Mouse (Mus musculus) left cerebral cortex, adult 11 months (tissue): ENCODE results near the gene Dnm1.
A peak's percentile ranks its signal among the peaks of the same experiment; 100 is the strongest.
"Not testable (repeated sequence)": the region's sequence is repeated elsewhere in the genome, so short reads cannot be mapped to it uniquely, and the experiment has no call there.

Source experiments
- DNase-seq: peaks from one replicate; pipeline ENCODE4 v3.0.0; 2022; ENCODE audit warnings: low spot score

Dnm1 gene

GRCm38 (mm10) chr2:32311443-32312317 is 41.5 kb downstream of the Dnm1 start:
- DNase-seq: no peak

GRCm38 (mm10) chr2:32310096-32310845 is 42.9 kb downstream of the Dnm1 start:
- no peak for DNase-seq

DNA sequence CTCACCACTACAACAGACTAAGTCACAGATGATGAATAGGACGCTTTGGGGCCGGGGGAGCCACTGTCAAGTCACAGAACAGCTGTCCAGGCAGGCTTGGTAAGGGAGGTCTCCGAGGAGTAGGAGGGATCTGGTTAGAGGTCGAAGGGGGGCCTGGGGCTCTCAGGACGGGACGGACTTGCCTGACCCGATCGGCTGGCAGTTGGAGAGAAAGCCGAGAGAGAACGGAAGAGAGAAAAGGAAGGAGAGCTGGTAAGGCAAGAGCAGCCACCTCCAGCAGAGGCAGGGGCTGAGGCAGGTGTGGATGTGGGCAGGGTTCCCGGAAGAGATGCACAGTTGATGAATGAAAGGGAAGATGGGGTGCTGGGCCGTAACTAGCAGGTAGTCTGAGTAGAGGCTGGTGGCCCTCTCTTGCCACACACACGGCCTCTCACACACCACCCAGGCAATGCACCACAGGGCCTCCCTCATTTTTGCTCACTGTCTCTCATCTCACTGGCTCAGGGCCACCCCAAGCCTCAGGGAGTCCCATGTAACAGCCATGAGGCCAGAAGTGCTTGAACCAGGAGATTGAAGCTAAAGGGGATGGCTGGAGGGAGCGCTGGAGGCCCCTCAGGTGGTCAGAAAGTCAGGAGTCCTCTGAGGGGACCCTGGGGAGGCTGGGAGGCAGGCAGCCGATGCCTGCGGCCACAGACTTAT is 44.1 kb downstream of the Dnm1 start:
- DNase-seq: no peak

DNA sequence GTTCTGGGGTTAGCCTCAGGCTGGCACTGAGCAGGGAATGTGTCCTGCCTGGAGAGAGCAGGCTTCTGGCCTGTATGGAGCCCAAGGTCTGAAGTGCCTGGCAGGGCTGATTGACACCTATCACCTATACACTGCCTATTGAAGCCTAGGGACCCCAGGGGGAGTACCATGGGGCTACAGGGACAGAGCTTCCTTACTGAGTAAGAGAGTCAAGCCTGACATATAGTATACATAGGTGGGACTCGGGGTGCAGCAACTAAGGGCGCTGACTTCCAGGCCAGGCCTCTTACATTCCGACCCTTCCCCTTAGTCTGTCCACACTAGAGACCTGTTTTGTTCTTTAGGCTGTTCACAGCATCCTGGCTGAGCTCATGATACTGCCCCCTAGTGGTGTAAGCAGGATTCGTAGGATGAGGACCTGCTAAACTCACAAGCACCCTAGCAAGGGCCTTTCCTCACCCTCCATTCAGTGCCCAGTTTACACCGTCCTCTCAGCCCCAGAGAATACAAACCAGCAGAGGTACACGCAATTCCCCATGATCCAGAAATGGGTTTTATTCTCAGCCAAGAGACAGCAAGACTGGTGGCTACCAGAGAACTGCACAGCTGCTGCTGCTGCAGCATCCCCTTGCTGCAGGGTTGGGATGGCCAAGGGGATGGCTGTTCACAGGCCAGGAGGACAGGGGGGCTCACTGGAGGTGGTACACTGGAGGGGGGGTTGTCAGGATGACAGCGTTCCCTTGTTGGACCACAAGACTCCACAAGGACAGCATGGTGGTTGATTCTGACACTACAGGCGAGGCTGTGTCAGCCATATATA is 45.0 kb downstream of the Dnm1 start:
- DNase-seq: no peak

DNA sequence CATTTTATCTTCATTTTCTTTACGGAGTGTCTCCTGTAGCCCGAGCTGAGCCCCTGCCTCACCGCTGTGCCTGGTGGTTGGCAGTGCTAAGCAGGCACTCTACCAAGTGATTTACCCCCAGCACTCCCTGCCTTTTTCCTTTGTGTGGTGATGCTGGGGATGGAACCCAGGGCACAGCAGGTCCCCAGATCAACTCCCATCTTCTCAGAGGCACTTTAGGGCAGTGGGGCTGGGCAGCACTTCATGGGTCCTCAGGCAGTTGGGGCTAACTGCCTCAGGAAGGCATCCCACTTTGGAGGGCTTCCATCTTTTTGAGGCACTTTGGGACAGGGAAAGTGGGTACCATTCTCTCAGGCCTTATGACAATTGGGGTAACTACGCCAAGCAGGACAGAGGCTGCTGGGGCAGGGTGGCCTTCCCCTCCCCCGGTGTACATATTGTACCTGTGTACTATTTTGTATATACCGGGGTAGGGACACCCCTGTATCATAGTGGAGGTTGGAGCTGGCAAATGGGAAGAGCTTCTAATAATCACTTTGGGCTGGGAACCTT is 45.8 kb downstream of the Dnm1 start:
- DNase-seq: no peak

DNA sequence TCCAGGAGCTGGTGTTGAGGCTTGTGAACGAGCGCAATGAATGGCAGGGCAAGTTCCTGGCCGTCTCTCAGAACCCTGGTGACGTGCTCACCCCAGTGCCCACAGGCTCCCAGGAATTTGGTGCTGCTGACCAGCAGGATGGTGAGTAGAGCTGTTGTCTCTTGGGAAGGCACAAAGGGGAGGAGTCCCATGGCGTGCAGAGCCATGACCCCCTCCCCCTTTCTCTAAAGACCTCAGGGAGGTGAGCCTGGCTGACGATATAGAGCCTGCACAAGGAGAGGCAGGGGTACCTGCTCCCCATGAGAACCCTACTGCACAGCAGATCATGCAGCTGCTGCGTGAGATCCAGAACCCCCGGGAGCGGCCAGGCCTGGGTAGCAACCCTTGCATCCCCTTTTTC is 47.0 kb downstream of the Dnm1 start:
- DNase-seq: no peak

DNA sequence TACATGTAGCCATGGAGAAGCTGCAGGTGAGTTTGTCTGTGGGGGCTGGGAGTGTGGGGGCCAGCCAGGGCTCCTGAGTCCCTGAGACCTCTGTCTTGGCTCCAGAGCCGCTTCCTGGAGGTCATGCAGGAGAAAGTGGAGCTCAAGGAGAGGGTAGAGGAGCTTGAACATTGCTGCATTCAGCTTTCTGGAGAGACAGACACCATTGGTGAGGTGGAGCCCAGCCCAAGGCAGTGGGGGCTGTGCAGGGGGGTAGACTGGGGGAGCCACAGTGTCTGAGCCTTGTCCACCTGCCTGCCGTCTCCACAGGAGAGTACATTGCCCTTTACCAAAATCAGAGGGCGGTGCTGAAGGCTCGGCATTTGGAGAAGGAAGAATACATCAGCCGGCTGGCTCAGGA is 47.5 kb downstream of the Dnm1 start:
- no peak for DNase-seq

DNA sequence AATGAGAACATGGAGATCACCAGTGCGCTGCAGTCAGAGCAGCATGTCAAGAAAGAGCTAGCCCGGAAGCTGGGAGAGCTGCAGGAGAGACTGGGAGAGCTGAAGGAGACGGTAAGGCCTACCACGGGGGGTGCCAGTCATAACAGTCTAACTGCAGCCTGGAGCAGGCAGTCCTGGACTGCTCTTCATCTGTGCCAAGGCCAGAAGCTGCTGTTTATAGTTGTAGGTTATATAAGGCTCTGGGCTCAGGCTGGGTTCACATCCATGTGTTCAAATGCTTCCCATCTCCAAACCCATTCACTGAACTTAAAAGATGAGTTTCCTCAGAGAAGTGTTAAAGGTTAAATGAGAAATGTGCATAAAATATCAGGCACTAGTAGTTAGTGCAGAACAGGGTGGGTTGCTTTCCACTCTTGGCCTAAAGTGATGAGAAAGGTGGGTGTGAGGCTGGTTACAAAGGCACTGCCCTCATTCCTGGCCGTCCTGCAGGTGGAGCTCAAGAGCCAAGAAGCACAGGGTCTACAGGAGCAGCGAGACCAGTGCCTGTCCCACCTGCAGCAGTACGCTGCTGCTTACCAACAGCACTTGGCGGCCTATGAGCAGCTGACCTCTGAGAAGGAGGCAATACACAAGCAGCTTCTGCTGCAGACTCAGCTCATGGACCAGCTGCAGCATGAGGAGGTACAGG is 48.8 kb downstream of the Dnm1 start:
- DNase-seq: no peak

DNA sequence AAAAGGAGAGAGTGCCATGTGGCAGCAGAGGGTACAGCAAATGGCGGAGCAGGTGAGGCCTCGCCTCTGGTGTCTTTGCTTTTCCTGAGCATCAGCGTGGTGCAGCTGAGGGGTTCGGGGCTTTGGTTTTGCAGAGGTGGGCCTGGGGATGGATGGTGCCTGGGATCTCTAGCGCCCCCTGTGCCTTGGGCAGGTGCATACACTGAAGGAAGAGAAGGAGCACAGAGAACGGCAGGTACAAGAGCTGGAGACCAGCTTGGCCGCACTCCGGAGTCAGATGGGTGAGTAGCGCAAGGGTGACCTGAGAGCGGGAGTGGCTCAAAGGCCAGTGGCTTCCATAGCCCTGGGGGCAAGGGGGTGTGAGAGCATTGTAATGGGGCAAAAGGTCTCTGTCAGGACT is 50.2 kb downstream of the Dnm1 start:
- DNase-seq: no peak

GRCm38 (mm10) chr2:32299469-32299868 is 53.7 kb downstream of the Dnm1 start:
- no peak for DNase-seq

- not testable (repeated sequence) for DNase-seq
Measured at GRCm38 (mm10) chr2:32295842-32296241, 57.3 kb downstream of the Dnm1 start.

DNA sequence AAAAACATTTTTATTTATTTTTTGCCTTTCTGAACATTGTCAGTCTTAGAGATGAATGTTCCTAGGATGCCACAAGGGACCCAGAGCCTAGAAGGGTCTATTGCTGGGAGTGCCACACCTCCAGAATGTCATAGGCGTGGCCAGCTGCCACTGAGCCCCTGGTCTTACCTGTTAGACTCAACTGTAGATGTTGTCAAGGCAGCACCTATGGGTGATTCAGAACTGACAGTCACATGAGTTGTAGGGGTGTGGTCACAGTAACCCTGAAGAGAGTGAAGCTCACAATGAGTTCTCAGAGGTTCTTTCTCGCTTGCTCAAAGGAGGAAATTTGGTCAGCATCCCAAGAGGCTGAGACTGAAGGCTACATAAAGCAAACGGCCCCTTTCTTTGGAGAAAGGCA is 57.9 kb downstream of the Dnm1 start:
- no peak for DNase-seq

DNA sequence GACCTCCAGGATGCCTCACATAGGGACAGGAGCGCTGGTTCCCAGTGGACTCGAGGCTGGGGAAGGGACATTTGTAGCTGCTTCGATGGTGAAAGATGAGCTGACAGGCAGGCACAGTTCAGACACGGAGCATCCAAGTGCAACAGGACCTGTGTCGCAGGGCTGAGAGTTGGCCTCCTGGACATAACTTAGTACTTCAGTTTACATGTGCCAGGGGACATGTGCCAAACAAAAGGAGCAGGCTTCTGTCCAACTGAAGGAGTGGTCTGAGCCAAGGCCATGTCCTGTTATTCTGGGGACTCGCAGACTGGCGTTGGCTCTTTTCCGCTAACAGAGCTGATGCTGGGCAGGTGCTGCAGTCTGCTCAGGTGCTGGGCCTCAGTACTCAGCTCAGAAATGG is 58.8 kb downstream of the Dnm1 start:
- no peak for DNase-seq

- DNase-seq: no peak
Measured at GRCm38 (mm10) chr2:32289578-32289977, 63.6 kb downstream of the Dnm1 start.

GRCm38 (mm10) chr2:32288371-32288931 is 64.7 kb downstream of the Dnm1 start:
- DNase-seq: no peak

GRCm38 (mm10) chr2:32287923-32288367 is 65.2 kb downstream of the Dnm1 start, which contains the start of gene Swi5:
Gene Swi5 (minus strand): TSS chr2:32288075.
- DNase-seq: peak; percentile 93

DNA sequence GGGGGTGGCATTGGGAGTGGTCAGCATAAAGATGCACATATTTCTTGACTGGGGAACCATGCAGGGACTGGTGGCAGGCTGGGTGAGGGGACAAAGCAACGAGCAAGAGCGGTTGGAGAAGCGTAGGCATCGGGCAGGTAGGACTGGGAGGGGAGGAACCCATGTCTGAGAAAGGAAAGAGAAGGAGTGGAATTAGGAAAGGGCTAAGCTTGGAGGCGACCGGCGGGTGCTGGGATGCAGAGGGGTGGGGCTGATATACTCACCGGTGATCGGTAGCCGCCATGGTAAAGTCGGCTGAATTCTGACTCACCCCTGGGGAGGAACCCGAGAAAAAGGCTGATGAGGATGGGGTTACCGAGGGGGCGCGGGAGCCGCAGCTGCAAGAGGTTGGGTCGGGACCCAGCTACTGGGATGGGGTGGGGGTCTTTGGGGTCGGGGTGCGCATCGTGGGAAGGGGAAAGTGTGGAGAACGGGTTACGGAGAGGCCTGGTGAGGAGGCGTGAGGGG is 65.8 kb downstream of the Dnm1 start, which contains the start of gene Golga2:
Gene Golga2, plus strand, starts transcription at position 51 of the 507 bp plus-strand sequence.
- DNase-seq: no peak

- no peak for DNase-seq
Measured at GRCm38 (mm10) chr2:32283986-32284385, 69.2 kb downstream of the Dnm1 start.

DNA sequence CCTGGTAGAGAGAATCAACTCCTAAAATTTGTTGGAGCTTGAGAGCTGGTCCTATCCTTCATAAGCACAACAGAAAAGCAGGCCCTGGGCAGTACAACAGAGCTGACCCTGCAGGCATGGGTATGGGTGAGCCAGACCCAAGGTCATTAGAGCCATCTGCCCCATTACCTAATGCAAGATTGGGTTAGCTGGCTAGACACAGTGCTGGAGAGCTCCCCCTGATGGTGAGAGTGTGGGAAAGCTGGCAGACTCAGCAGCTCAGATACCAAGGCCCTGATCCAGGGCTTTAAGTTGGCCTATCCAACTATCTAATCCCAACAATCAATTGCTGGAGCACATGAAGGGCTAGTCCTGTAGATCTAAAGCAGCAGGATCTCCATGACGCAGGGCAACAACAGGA is 70.4 kb downstream of the Dnm1 start:
- no peak for DNase-seq

DNA sequence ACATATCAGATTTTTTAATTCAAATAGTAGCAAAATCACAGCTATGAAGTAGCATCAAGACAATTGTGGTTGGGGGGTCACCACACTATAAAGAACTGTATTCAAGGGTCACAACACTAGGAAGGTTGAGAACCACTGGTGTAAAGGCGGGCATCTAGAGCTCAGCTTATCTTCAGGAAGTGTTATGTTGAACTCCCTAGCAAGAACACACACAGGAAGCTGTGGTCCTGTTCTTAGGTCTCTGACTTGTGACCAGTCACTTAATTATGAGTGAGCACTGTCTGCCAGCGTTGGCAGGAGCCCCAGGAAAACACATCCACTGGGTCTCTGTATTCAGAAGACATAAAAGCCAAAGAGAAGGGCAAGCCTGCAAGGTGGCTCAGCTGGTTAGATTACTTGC is 70.8 kb downstream of the Dnm1 start:
- no peak for DNase-seq
